Mouse (Mus musculus): ENCODE measurements around the gene Fkbp5.

DNA sequence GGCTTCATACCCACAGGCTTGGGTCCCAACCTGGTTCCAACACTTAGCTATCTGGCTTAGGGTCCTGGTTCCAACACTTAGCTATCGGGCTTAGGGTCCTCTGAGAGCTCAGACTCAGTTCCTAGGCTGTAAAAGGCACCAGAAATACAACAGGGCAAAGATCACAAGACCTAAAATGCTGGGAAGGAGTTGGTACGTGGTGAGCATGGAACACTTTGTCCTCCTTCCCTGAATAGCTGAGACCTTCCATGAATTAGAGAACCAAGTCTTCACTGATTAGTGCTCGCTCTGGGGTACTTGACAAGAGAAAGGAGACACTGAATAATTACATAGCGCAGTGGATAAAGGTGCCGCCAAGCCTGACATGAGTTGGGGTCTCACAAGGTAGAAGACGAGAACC, 4.6 kb upstream of the Fkbp5 start:
- TF ChIP-seq POLR2A (IDR thresholded peaks at IDR 0.05; ENCODE audit: borderline replicate concordance, control insufficient read depth, low read depth, low read length) (no peak), CTCF (IDR thresholded peaks at IDR 0.05; ENCODE audit: control insufficient read depth, insufficient read depth, low read length) (no peak)
